Mouse (Mus musculus): ENCODE data around the gene 1700037C18Rik. TPM values are rescaled to one million over a fixed set of nuclear protein-coding genes. Genes with fewer than 3 reads are reported as not detected.

The 1700037C18Rik gene
- 7.9 and 9.7 TPM in 2 replicates for polyA plus RNA-seq (2015; fragmentation: Nextera tagmentation; extraction: Ambion mirVana)

GRCm38 (mm10) chr16:3908537-3909111, at the start of gene 1700037C18Rik, which contains the start of gene Cluap1:
Gene 1700037C18Rik, minus strand, starts transcription at chr16:3908689.
Gene Cluap1, plus strand, starts transcription at chr16:3908801.
- H3K27ac ChIP-seq = peak within 1 kb of the TSS; percentile 65
- WGBS = under 1% methylated on average over 33 of the region's 33 CpGs
- ATAC-seq = peak; percentile 97
- peak within 1 kb of the TSS; percentile 75 for H3K9ac ChIP-seq
- H3K36me3 ChIP-seq (ENCODE audit: poor library complexity, severe bottlenecking) = peaks cover 44% of the 10 kb centered on the region
- peaks cover 14% of the 10 kb centered on the region for H3K4me1 ChIP-seq
- no peaks in the 10 kb centered on the region for H3K9me3 ChIP-seq (replicated peaks)
- peak within 1 kb of the TSS; percentile 58 for H3K4me3 ChIP-seq
- H3K27me3 ChIP-seq = no peaks in the 10 kb centered on the region
- H3K4me2 ChIP-seq = peak within 1 kb of the TSS; percentile 80

GRCm38 (mm10) chr16:3956369-3956768, 47.9 kb upstream of the 1700037C18Rik start:
- Histone ChIP-seq H3K9ac (no peak overlapping the region), H3K4me1 (no peaks in the 10 kb centered on the region), H3K36me3 (ENCODE audit: poor library complexity, severe bottlenecking) (no peaks in the 10 kb centered on the region), H3K4me2 (no peak overlapping the region), H3K9me3 (replicated peaks) (no peaks in the 10 kb centered on the region), H3K27ac (no peak overlapping the region), H3K4me3 (no peak overlapping the region), H3K27me3 (no peaks in the 10 kb centered on the region)
- no peak for ATAC-seq
- 91% methylated on average over 6 of the region's 6 CpGs for WGBS

- no peak overlapping the region for H3K4me2 ChIP-seq
- H3K27ac ChIP-seq = no peak overlapping the region
- H3K9ac ChIP-seq = no peak overlapping the region
- ATAC-seq = no peak
- H3K4me1 ChIP-seq = no peaks in the 10 kb centered on the region
- H3K27me3 ChIP-seq = no peaks in the 10 kb centered on the region
- no peaks in the 10 kb centered on the region for H3K36me3 ChIP-seq (ENCODE audit: poor library complexity, severe bottlenecking)
- H3K9me3 ChIP-seq (replicated peaks) = no peaks in the 10 kb centered on the region
- no peak overlapping the region for H3K4me3 ChIP-seq
- WGBS = 82% methylated on average over 1 of the region's 1 CpGs
These were observed 42.7 kb upstream of the 1700037C18Rik start for GRCm38 (mm10) chr16:3951141-3951540.

DNA sequence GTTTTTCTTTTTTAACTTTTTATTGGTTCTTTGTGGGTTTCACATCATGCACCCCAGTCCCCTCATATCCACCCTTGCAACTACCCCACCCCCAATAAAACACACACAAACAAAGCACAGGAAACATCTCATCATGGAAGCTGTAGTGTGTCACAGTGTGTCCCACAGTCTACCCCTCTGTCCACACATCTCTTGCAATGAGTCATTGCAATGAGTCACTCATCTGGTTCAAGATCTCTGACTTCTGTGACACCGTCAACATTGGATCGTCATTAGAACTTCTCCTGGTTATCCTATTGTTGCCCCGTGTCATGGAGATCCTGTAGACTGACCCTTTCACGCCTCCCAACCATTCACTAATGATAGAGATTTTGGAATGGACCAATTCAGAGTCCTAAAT, 26.2 kb upstream of the 1700037C18Rik start:
- no peaks in the 10 kb centered on the region for H3K4me1 ChIP-seq
- no peak overlapping the region for H3K4me3 ChIP-seq
- H3K9ac ChIP-seq = no peak overlapping the region
- ATAC-seq = no peak
- H3K36me3 ChIP-seq (ENCODE audit: poor library complexity, severe bottlenecking) = peaks cover 84% of the 10 kb centered on the region
- WGBS = 90% methylated on average over 4 of the region's 4 CpGs
- H3K27ac ChIP-seq = no peak overlapping the region
- H3K9me3 ChIP-seq (replicated peaks) = no peaks in the 10 kb centered on the region
- no peak overlapping the region for H3K4me2 ChIP-seq
- no peaks in the 10 kb centered on the region for H3K27me3 ChIP-seq

GRCm38 (mm10) chr16:3934091-3934490, 25.6 kb upstream of the 1700037C18Rik start:
- ATAC-seq = no peak
- Histone ChIP-seq H3K9me3 (replicated peaks) (no peaks in the 10 kb centered on the region), H3K9ac (no peak overlapping the region), H3K4me2 (no peak overlapping the region), H3K27ac (no peak overlapping the region), H3K4me1 (no peaks in the 10 kb centered on the region), H3K36me3 (ENCODE audit: poor library complexity, severe bottlenecking) (peaks cover 86% of the 10 kb centered on the region), H3K27me3 (no peaks in the 10 kb centered on the region), H3K4me3 (no peak overlapping the region)
- WGBS = 95% methylated on average over 1 of the region's 1 CpGs

- H3K27ac ChIP-seq = no peak overlapping the region
- H3K4me2 ChIP-seq = no peak overlapping the region
- no peak for ATAC-seq
- 91% methylated on average over 6 of the region's 6 CpGs for WGBS
- H3K36me3 ChIP-seq (ENCODE audit: poor library complexity, severe bottlenecking) = peaks cover 85% of the 10 kb centered on the region
- H3K9ac ChIP-seq = no peak overlapping the region
- no peaks in the 10 kb centered on the region for H3K27me3 ChIP-seq
- no peaks in the 10 kb centered on the region for H3K9me3 ChIP-seq (replicated peaks)
- H3K4me3 ChIP-seq = no peak overlapping the region
- H3K4me1 ChIP-seq = no peaks in the 10 kb centered on the region
These were observed 25.0 kb upstream of the 1700037C18Rik start for GRCm38 (mm10) chr16:3933536-3933935.

GRCm38 (mm10) chr16:3929151-3929550, 20.7 kb upstream of the 1700037C18Rik start:
- no peak for ATAC-seq
- H3K4me3 ChIP-seq = no peak overlapping the region
- peaks cover 79% of the 10 kb centered on the region for H3K36me3 ChIP-seq (ENCODE audit: poor library complexity, severe bottlenecking)
- H3K4me2 ChIP-seq = no peak overlapping the region
- H3K27me3 ChIP-seq = no peaks in the 10 kb centered on the region
- H3K9ac ChIP-seq = no peak overlapping the region
- H3K9me3 ChIP-seq (replicated peaks) = no peaks in the 10 kb centered on the region
- no peak overlapping the region for H3K27ac ChIP-seq
- WGBS = 74% methylated on average over 7 of the region's 7 CpGs
- H3K4me1 ChIP-seq = no peaks in the 10 kb centered on the region

DNA sequence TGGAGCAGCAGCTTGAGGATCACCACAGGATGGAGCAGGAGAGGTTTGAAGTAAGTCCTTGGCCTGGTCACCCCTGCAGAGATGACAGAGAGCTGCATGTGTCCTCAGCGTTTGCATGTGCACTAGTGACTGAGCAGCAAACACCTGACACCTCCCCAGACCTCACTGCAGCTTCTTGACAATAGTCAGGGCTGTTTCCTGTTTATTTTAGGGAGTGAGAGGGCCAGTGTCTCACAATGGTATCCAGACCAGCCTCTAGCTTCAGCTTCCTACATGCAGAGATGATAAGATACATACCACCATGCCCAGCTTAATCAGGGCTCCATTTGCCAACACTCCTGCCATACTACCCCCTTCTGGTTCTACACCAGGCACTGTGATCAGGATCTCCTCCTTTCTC, 20.1 kb upstream of the 1700037C18Rik start:
- Histone ChIP-seq H3K9me3 (replicated peaks) (no peaks in the 10 kb centered on the region), H3K4me3 (no peak overlapping the region), H3K4me1 (no peaks in the 10 kb centered on the region), H3K9ac (no peak overlapping the region), H3K36me3 (ENCODE audit: poor library complexity, severe bottlenecking) (peaks cover 79% of the 10 kb centered on the region), H3K4me2 (no peak overlapping the region), H3K27me3 (no peaks in the 10 kb centered on the region), H3K27ac (no peak overlapping the region)
- no peak for ATAC-seq
- WGBS = 89% methylated on average over 1 of the region's 1 CpGs

DNA sequence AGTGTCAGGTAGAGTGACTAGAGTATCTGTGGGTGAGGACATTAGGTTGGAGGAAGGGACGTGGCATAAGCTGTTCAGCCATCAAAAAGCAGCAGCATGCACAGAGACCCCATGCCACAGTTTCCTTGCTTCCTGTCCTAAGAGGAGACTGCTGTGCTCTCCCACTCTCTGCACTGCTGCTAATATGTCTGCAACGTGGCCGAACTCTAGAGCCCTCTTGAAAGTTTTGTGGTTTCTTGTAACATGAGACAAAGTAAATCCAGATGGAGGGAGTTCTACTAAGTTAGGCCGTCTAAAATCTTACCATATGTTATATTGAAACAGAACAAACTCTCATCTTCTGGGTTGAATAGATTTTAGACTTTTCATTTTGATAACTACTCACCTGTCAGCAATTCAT, 15.5 kb upstream of the 1700037C18Rik start:
- 92% methylated on average over 4 of the region's 4 CpGs for WGBS
- Histone ChIP-seq H3K36me3 (ENCODE audit: poor library complexity, severe bottlenecking) (peaks cover 82% of the 10 kb centered on the region), H3K27me3 (no peaks in the 10 kb centered on the region), H3K4me2 (no peak overlapping the region), H3K4me1 (no peaks in the 10 kb centered on the region), H3K9me3 (replicated peaks) (no peaks in the 10 kb centered on the region), H3K4me3 (no peak overlapping the region), H3K27ac (no peak overlapping the region), H3K9ac (no peak overlapping the region)
- ATAC-seq = no peak

- no peak overlapping the region for H3K4me3 ChIP-seq
- no peaks in the 10 kb centered on the region for H3K9me3 ChIP-seq (replicated peaks)
- H3K36me3 ChIP-seq (ENCODE audit: poor library complexity, severe bottlenecking) = peaks cover 79% of the 10 kb centered on the region
- no peak for ATAC-seq
- H3K4me1 ChIP-seq = no peaks in the 10 kb centered on the region
- WGBS = 90% methylated on average over 3 of the region's 3 CpGs
- H3K27me3 ChIP-seq = no peaks in the 10 kb centered on the region
- no peak overlapping the region for H3K9ac ChIP-seq
- no peak overlapping the region for H3K4me2 ChIP-seq
- H3K27ac ChIP-seq = no peak overlapping the region
These were observed 15.0 kb upstream of the 1700037C18Rik start for GRCm38 (mm10) chr16:3923515-3923914.

GRCm38 (mm10) chr16:3920756-3921155, 12.3 kb upstream of the 1700037C18Rik start:
- Histone ChIP-seq H3K4me1 (no peaks in the 10 kb centered on the region), H3K9me3 (replicated peaks) (no peaks in the 10 kb centered on the region), H3K9ac (no peak overlapping the region), H3K27ac (no peak overlapping the region), H3K4me2 (no peak overlapping the region), H3K36me3 (ENCODE audit: poor library complexity, severe bottlenecking) (peaks cover 77% of the 10 kb centered on the region), H3K27me3 (no peaks in the 10 kb centered on the region), H3K4me3 (no peak overlapping the region)
- no peak for ATAC-seq
- WGBS = 92% methylated on average over 2 of the region's 2 CpGs

DNA sequence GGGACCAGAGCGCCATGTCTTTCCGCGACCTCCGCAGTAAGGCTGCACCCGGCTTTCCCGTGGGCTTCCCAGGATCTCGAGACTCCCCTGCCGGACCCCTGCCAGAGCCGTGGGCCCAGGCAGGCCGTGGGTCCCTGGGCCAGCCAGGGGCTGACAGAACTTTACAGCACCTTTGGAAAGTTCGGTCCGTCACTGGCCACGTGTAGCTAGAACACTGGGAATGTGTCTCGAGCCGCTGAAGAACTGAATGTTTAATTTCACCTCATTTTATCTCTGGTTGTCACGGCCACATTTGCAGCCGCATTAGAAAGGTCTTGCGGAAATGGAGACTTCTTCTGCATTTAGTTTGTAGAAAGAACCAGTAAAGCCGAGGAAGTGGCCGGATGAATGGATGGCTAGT, 629 bp upstream of the 1700037C18Rik start:
- H3K36me3 ChIP-seq (ENCODE audit: poor library complexity, severe bottlenecking) = peaks cover 43% of the 10 kb centered on the region
- ATAC-seq = no peak
- H3K4me3 ChIP-seq = peak overlapping the region; percentile 58
- H3K27me3 ChIP-seq = no peaks in the 10 kb centered on the region
- 11% methylated on average over 20 of the region's 20 CpGs for WGBS
- H3K9ac ChIP-seq = peak overlapping the region; percentile 75
- H3K27ac ChIP-seq = peak overlapping the region; percentile 65; the same call in 1 of the 2 replicates
- peaks cover 14% of the 10 kb centered on the region for H3K4me1 ChIP-seq
- H3K4me2 ChIP-seq = peak overlapping the region; percentile 80
- H3K9me3 ChIP-seq (replicated peaks) = no peaks in the 10 kb centered on the region

- no peak for ATAC-seq
- Histone ChIP-seq H3K36me3 (ENCODE audit: poor library complexity, severe bottlenecking) (peaks cover 43% of the 10 kb centered on the region), H3K9me3 (replicated peaks) (no peaks in the 10 kb centered on the region), H3K4me3 (no peak overlapping the region), H3K27ac (no peak overlapping the region), H3K9ac (no peak overlapping the region), H3K27me3 (no peaks in the 10 kb centered on the region), H3K4me1 (peaks cover 14% of the 10 kb centered on the region), H3K4me2 (peak overlapping the region; percentile 80; the same call in 1 of the 2 replicates)
- WGBS = 81% methylated on average over 2 of the region's 2 CpGs
These were observed 1.0 kb downstream of the 1700037C18Rik start for GRCm38 (mm10) chr16:3907471-3907870.

Data from forebrain, embryonic 13.5 days (tissue).